Mouse (Mus musculus) heart, adult 18-20 months (tissue): ENCODE measurements around the gene Brd3os. TPM values are rescaled to one million over a fixed set of nuclear protein-coding genes. Genes with fewer than 3 reads are reported as not detected.

Experiments
- microRNA-seq, 2 experiments: library from miRNA; unstranded; fragments of <30 nt; microRNA quantifications; one replicate each; pipeline ENCODE4 v1.2.0; 2022
- total RNA-seq, 2 experiments: library from RNA; stranded (reverse); gene quantifications; 2 replicates each; pipeline ENCODE4 v1.2.3; 2021

The Brd3os gene
- total RNA-seq, 2 experiments from 2014 or later = 1.4 to 1.8 TPM

Small RNAs within 50 kb of the gene (microRNA-seq; reads per million reads assigned to microRNA genes)
- gene Gm24049 (0 reads per million in 2 experiments), gene Mir7578 (0 reads per million in 2 experiments)

Other genes with a start within 250 kb of the Brd3os start
- gene Sardh, start 194.0 kb upstream of the Brd3os start, total RNA-seq = 1 to 10 TPM; 7.1 TPM
- 10 to 100 TPM; 10.2 to 13.1 TPM for gene Vav2, start 15.3 kb upstream of the Brd3os start, total RNA-seq
- gene Brd3, start 65.3 kb downstream of the Brd3os start, total RNA-seq = 10 to 100 TPM; 25.9 TPM
- gene Wdr5, start 72.8 kb downstream of the Brd3os start, total RNA-seq = 10 to 100 TPM; 23.5 to 26.5 TPM
- 10 to 100 TPM; 51.3 to 52.4 TPM for gene Rxra, start 234.1 kb downstream of the Brd3os start, total RNA-seq